Mouse (Mus musculus) hindbrain, postnatal 0 days (tissue): ENCODE results near the gene Lyz2. TPM values are rescaled to one million over a fixed set of nuclear protein-coding genes. Genes with fewer than 3 reads are reported as not detected.

ENCODE experiments used
- ATAC-seq: fragments of 200-750 bp; cut with Nextera tagmentation; 2 replicates; pipeline ENCODE4 v1.8.0; 2017; ENCODE audit warnings: mild to moderate bottlenecking, moderate TSS enrichment, moderate library complexity
- DNase-seq: peaks from one replicate; pipeline ENCODE4 v3.0.0-alpha.2; 2015; ENCODE audit warnings: low spot score
- H3K27ac ChIP-seq: fragments of 300-500 bp; sonication (generic); 2 replicates; pipeline ENCODE4 v1.5.1; 2014; ENCODE audit warnings: mild to moderate bottlenecking
- H3K27me3 ChIP-seq: fragments of 300-500 bp; sonication (generic); 2 replicates; pipeline ENCODE4 v1.6.1; 2014; ENCODE audit warnings: low read length, mixed read lengths; ENCODE audit not compliant: insufficient read depth
- H3K36me3 ChIP-seq: fragments of 300-500 bp; sonication (generic); 2 replicates; pipeline ENCODE4 v1.6.1; 2014; ENCODE audit warnings: low read length, mixed read lengths; ENCODE audit not compliant: insufficient read depth
- H3K4me1 ChIP-seq: fragments of 300-500 bp; sonication (generic); 2 replicates; pipeline ENCODE4 v1.6.1; 2014; ENCODE audit warnings: antibody characterized with exemption, low read length, mixed read lengths; ENCODE audit not compliant: insufficient read depth
- H3K4me2 ChIP-seq: fragments of 300-500 bp; sonication (generic); 2 replicates; pipeline ENCODE4 v1.6.1; 2014; ENCODE audit warnings: low read depth, mild to moderate bottlenecking, low read length, moderate library complexity, mixed read lengths
- H3K4me3 ChIP-seq: fragments of 300-500 bp; sonication (generic); 2 replicates; pipeline ENCODE4 v1.5.1; 2014; ENCODE audit warnings: low read length
- H3K9ac ChIP-seq: fragments of 300-500 bp; sonication (generic); replicated peaks from 2 replicates; pipeline ENCODE4 v1.6.1; 2014; ENCODE audit warnings: mild to moderate bottlenecking, low read length, moderate library complexity, mixed read lengths
- H3K9me3 ChIP-seq: fragments of 300-500 bp; sonication (generic); 2 replicates; pipeline ENCODE4 v1.6.1; 2016; ENCODE audit warnings: low read length, mixed read lengths
- CTCF ChIP-seq: IDR thresholded peaks from 2 replicates; pipeline ENCODE4 v1.5.1; 2016; ENCODE audit warnings: antibody characterized with exemption, control low read depth, low read depth
- WGBS: fragments of 180-500 bp; shearing (Covaris S2); extraction: QIAGEN DNeasy Blood & Tissue Kit; methylation state at CpG from one replicate; pipeline ENCODE4 v1.1.7; 2014; 5-methylcytosine and 5-hydroxymethylcytosine counted together
- polyA plus RNA-seq: library from polyadenylated mRNA; unstranded; fragments of >200 nt; fragmentation: Nextera tagmentation; extraction: Ambion mirVana; gene quantifications from 2 replicates; pipeline ENCODE4 v1.2.1, GENCODE M21; 2015
- total RNA-seq: library from RNA; depleted of rRNA; stranded (reverse); fragments of >200 nt; gene quantifications from 2 replicates; pipeline ENCODE4 v1.2.3, GENCODE M21; 2014; rRNA removed

The Lyz2 gene
- total RNA-seq, result 7.5 and 12.7 TPM in 2 replicates
- 25.6 and 26.1 TPM in 2 replicates for polyA plus RNA-seq

GRCm38 (mm10) chr10:117282049-117282448 is at the start of gene Lyz2:
TSS of gene Lyz2 (minus strand) at chr10:117282321.
- no peak within 1 kb of the TSS for H3K27ac ChIP-seq
- 67% methylated on average over 4 of the region's 4 CpGs for WGBS
- H3K36me3 ChIP-seq, result no peaks in the 10 kb centered on the region
- ATAC-seq (no peak), DNase-seq (no peak)
- no peak for TF ChIP-seq CTCF
- H3K4me3 ChIP-seq, result no peak within 1 kb of the TSS
- no peaks in the 10 kb centered on the region for H3K9me3 ChIP-seq
- no peaks in the 10 kb centered on the region for H3K27me3 ChIP-seq
- H3K4me1 ChIP-seq, result no peaks in the 10 kb centered on the region
- H3K4me2 ChIP-seq, result no peak within 1 kb of the TSS
- H3K9ac ChIP-seq, result no peak within 1 kb of the TSS

DNA sequence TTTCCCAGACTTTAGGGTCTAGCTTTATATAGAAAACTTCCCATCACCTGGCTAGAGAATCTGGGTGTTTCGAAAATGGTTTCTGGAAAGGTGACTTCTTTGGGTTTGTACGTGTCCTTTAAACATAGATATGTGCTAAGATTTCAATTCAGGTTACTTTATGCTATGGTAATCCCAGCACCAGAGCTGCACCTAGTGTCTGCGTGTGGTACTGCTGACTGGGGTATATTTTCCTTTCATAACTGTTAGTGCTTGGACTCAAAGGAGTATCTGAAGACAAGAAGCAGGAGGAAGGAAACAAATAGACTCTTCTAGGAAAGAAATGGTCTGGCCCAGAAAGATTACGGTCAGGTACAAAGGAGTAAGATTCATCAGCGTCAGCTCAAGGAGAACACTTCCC is 48.4 kb upstream of the Lyz2 start:
- H3K4me1 ChIP-seq, result no peaks in the 10 kb centered on the region
- DNase-seq, result peak; percentile 35
- TF ChIP-seq CTCF, result peak; percentile 64

DNA sequence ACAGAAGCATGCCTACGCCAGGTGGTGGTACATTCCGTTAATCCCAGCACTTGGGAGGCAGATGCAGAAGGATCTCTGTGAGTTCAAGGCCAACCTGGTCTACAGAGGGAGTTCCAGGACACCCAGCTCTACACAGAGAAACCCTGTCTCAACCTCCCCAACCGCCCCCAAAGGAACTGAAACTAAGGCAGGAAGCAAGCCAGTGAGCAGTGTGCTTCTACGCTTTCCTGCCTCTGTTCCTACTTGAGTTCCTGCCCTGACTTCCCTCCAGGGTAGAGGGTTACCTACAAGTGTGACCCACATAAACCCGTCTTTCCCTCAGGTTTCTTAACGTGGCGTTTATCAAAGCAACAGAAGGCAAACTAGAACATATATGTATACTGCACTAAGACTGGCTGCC is 41.7 kb upstream of the Lyz2 start:
- Histone ChIP-seq H3K4me3 (no peak overlapping the region), H3K4me1 (no peaks in the 10 kb centered on the region), H3K27me3 (no peaks in the 10 kb centered on the region), H3K27ac (no peak overlapping the region), H3K9me3 (no peaks in the 10 kb centered on the region), H3K4me2 (no peak overlapping the region), H3K9ac (no peak overlapping the region), H3K36me3 (no peaks in the 10 kb centered on the region)
- ATAC-seq, result no peak
- TF ChIP-seq CTCF, result no peak
- no peak for DNase-seq
- WGBS, result 91% methylated on average over 7 of the region's 7 CpGs

More for the DNA sequence above, 48.4 kb upstream of the Lyz2 start:
- Histone ChIP-seq H3K27ac (no peak overlapping the region), H3K27me3 (no peaks in the 10 kb centered on the region), H3K36me3 (no peaks in the 10 kb centered on the region), H3K4me2 (no peak overlapping the region), H3K9ac (no peak overlapping the region), H3K9me3 (no peaks in the 10 kb centered on the region), H3K4me3 (no peak overlapping the region)
- no peak for ATAC-seq
- 79% methylated on average over 5 of the region's 5 CpGs for WGBS

DNA sequence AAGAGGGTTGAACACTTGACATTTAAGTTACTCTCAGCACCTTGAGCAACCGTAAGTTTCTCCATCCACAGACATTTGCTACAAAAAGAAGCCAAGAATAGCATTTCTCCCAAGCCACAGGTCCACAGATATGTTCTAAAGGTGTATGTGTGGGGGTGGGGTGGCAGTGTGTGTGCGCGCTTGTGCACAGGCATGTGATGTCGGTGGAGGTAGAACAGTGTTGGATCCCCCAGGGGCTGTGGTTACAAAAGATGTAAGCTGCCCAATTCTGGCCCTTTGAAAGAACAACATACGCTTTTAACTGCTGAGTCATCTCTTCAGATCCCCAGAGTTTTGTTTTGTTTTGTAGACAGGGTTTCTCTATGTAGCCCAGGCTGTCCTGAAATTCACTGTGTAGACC is 40.5 kb upstream of the Lyz2 start:
- Histone ChIP-seq H3K9me3 (no peaks in the 10 kb centered on the region), H3K27ac (no peak overlapping the region), H3K4me1 (no peaks in the 10 kb centered on the region), H3K4me2 (no peak overlapping the region), H3K4me3 (no peak overlapping the region), H3K36me3 (no peaks in the 10 kb centered on the region), H3K27me3 (no peaks in the 10 kb centered on the region), H3K9ac (no peak overlapping the region)
- TF ChIP-seq CTCF, result no peak
- 89% methylated on average over 5 of the region's 5 CpGs for WGBS
- no peak for ATAC-seq
- no peak for DNase-seq

- Histone ChIP-seq H3K36me3 (no peaks in the 10 kb centered on the region), H3K27me3 (no peaks in the 10 kb centered on the region), H3K9ac (no peak overlapping the region), H3K27ac (no peak overlapping the region), H3K4me1 (no peaks in the 10 kb centered on the region), H3K4me3 (no peak overlapping the region), H3K4me2 (no peak overlapping the region), H3K9me3 (no peaks in the 10 kb centered on the region)
- ATAC-seq, result no peak
- TF ChIP-seq CTCF, result no peak
- no peak for DNase-seq
- WGBS, result 43% methylated on average over 3 of the region's 3 CpGs
Measured at GRCm38 (mm10) chr10:117320571-117320981, 38.5 kb upstream of the Lyz2 start.

- ATAC-seq (no peak), DNase-seq (no peak)
- Histone ChIP-seq H3K27me3 (no peaks in the 10 kb centered on the region), H3K9me3 (no peaks in the 10 kb centered on the region), H3K4me2 (no peak overlapping the region), H3K4me3 (no peak overlapping the region), H3K36me3 (no peaks in the 10 kb centered on the region), H3K9ac (no peak overlapping the region), H3K4me1 (no peaks in the 10 kb centered on the region), H3K27ac (no peak overlapping the region)
- TF ChIP-seq CTCF, result no peak
- 90% methylated on average over 11 of the region's 11 CpGs for WGBS
Measured at GRCm38 (mm10) chr10:117316391-117316790, 34.3 kb upstream of the Lyz2 start.

DNA sequence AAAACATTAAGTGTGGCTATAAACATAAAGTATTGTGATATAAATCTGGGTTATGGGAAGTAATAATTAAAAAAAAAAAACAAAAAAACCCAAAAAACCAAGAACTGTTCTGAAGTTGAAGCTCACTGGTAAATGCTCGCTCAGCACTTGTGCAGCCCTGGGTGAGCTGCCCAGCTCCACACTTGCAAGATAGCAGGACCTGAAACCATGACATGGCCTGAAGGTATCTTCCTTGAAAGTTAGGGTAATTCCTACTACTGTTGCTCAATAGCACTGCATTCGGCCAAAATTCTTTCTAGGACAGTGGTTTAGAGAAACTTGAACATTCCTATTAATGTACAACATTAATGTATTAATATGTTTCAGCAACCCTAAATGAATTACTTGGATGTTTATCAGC is 31.0 kb upstream of the Lyz2 start:
- Histone ChIP-seq H3K4me1 (no peaks in the 10 kb centered on the region), H3K27me3 (no peaks in the 10 kb centered on the region), H3K4me3 (no peak overlapping the region), H3K27ac (no peak overlapping the region), H3K9me3 (no peaks in the 10 kb centered on the region), H3K36me3 (no peaks in the 10 kb centered on the region), H3K9ac (no peak overlapping the region), H3K4me2 (no peak overlapping the region)
- no peak for TF ChIP-seq CTCF
- 94% methylated on average over 2 of the region's 2 CpGs for WGBS
- ATAC-seq, result no peak
- no peak for DNase-seq
